Mouse (Mus musculus) intestine, embryonic 16.5 days (tissue): ENCODE data around the gene Tmem53. TPM values are rescaled to one million over a fixed set of nuclear protein-coding genes. Genes with fewer than 3 reads are reported as not detected.

Experiments used
- ATAC-seq: fragments of 200-750 bp; cut with Nextera tagmentation; 2 replicates; pipeline ENCODE4 v1.8.0; 2017; ENCODE audit warnings: moderate TSS enrichment, moderate library complexity
- H3K27ac ChIP-seq: fragments of 300-500 bp; sonication (generic); 2 replicates; pipeline ENCODE4 v1.5.1; 2014; ENCODE audit warnings: mild to moderate bottlenecking, low read length
- H3K27me3 ChIP-seq: fragments of 300-500 bp; sonication (generic); replicated peaks from 2 replicates; pipeline ENCODE4 v1.6.1; 2014; ENCODE audit warnings: low read length, control low read depth, mixed read lengths; ENCODE audit not compliant: control insufficient read depth, insufficient read depth
- H3K36me3 ChIP-seq: fragments of 300-500 bp; sonication (generic); 2 replicates; pipeline ENCODE4 v1.6.1; 2014; ENCODE audit warnings: low read length, control low read depth; ENCODE audit not compliant: control insufficient read depth, insufficient read depth
- H3K4me1 ChIP-seq: fragments of 300-500 bp; sonication (generic); 2 replicates; pipeline ENCODE4 v1.6.1; 2014; ENCODE audit warnings: low read length, control low read depth, mixed read lengths; ENCODE audit not compliant: control insufficient read depth, insufficient read depth
- H3K4me2 ChIP-seq: fragments of 300-500 bp; sonication (generic); 2 replicates; pipeline ENCODE4 v1.6.1; 2014; ENCODE audit warnings: low read depth, low read length, control low read depth
- H3K4me3 ChIP-seq: fragments of 300-500 bp; sonication (generic); 2 replicates; pipeline ENCODE4 v1.5.1; 2014; ENCODE audit warnings: mild to moderate bottlenecking, low read length
- H3K9ac ChIP-seq: fragments of 300-500 bp; sonication (generic); 2 replicates; pipeline ENCODE4 v1.6.1; 2014; ENCODE audit warnings: low read depth, low read length
- H3K9me3 ChIP-seq: fragments of 300-500 bp; sonication (generic); 2 replicates; pipeline ENCODE4 v1.6.1; 2016; ENCODE audit warnings: low read length, control low read depth; ENCODE audit not compliant: control insufficient read depth
- WGBS: fragments of 180-500 bp; shearing (Covaris S2); extraction: QIAGEN DNeasy Blood & Tissue Kit; methylation state at CpG from one replicate; pipeline ENCODE4 v1.1.7; 2014; 5-methylcytosine and 5-hydroxymethylcytosine counted together
- polyA plus RNA-seq: library from polyadenylated mRNA; unstranded; fragments of >200 nt; fragmentation: Nextera tagmentation; extraction: Ambion mirVana; gene quantifications from 2 replicates; pipeline ENCODE4 v1.2.1, GENCODE M21; 2015

Gene Tmem53
- polyA plus RNA-seq, 1 experiment from 2014 or later = 11.8 TPM

- no peak for ATAC-seq
- no peaks in the 10 kb centered on the region for H3K9me3 ChIP-seq
- no peak overlapping the region for H3K27ac ChIP-seq
- 14% methylated on average over 18 of the region's 18 CpGs for WGBS
- no peaks in the 10 kb centered on the region for H3K36me3 ChIP-seq
- H3K4me3 ChIP-seq = no peak overlapping the region
- no peak overlapping the region for H3K9ac ChIP-seq
- no peak overlapping the region for H3K4me2 ChIP-seq
- H3K4me1 ChIP-seq = peaks cover 11% of the 10 kb centered on the region
- H3K27me3 ChIP-seq = peaks cover 66% of the 10 kb centered on the region
Measured at GRCm38 (mm10) chr4:117317701-117318190, 66.0 kb downstream of the Tmem53 start.

Other genes starting within 250 kb of the Tmem53 start
- 26.8 and 31.4 TPM in 2 replicates for gene Eif2b3, start 232.5 kb upstream of the Tmem53 start, polyA plus RNA-seq
- gene Ptch2, start 155.9 kb upstream of the Tmem53 start, polyA plus RNA-seq = 6.2 and 6.4 TPM in 2 replicates
- gene Btbd19, start 126.2 kb upstream of the Tmem53 start, polyA plus RNA-seq = 3.9 and 4.8 TPM in 2 replicates
- gene Tctex1d4, start 125.2 kb upstream of the Tmem53 start, polyA plus RNA-seq = not detected in 2 replicates
- gene Plk3, start 118.0 kb upstream of the Tmem53 start, polyA plus RNA-seq = 2.5 and 4.1 TPM in 2 replicates
- gene Rps8, start 95.7 kb upstream of the Tmem53 start, polyA plus RNA-seq = 811 and 851 TPM in 2 replicates
- gene Kif2c, start 69.3 kb upstream of the Tmem53 start, polyA plus RNA-seq = 35.9 and 41.3 TPM in 2 replicates
- 0.40 and 0.47 TPM in 2 replicates for gene Armh1, start 174 bp downstream of the Tmem53 start, polyA plus RNA-seq
- gene Rnf220, start 245.1 kb downstream of the Tmem53 start, polyA plus RNA-seq = 49.0 and 55.4 TPM in 2 replicates